Mouse (Mus musculus): ENCODE results near the gene Gxylt2. TPM values are rescaled to one million over a fixed set of nuclear protein-coding genes. Genes with fewer than 3 reads are reported as not detected.

The Gxylt2 gene
- total RNA-seq, 2 experiments from 2014 or later: 2.7 TPM

DNA sequence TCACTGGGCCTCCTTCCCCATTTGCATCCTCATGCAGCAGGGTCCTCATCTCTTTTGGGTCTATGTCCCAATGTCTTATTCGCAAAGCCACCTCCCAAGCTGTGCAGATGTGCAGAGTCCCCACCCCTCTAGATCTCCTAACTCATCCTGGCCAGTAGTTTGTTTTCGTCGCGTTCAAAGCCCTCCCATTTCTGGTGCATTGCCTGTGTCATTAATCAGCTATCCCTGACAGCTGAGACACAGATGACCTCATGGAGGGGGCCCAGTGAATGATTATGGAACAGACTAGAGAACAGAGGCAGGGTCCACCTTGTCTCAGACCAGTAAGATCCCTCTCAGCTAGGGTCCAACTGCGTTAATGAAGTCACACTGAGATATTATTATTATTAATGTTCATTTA, 6.3 kb downstream of the Gxylt2 start:
- DNase-seq (ENCODE audit: low spot score in 2 of 2): no peak

DNA sequence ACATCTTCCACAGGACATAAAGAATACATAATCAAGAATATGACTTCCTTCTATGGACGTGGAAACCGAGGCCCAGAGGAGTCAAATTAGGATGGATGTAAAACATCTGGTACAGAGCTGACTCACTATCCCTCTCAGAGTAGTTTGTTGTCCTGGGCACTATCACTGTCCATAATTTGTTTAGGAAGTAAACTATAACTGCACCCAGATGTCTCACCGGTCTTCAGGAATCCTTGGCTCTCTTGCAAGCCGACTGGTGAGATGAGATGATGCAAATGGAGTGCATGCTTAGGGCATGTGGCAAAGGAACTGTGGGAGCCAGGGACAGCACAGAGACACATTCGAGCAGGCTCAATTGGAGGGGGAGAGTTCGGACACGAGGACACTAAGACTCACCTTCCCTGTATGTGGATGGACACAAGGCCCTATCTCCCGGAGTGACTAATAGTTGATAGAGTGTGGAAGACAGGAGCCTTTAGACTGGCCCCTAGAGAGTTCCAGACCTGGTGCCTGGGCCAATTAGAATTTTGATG, 10.8 kb downstream of the Gxylt2 start:
- DNase-seq (ENCODE audit: low spot score in 2 of 2): no peak

DNA sequence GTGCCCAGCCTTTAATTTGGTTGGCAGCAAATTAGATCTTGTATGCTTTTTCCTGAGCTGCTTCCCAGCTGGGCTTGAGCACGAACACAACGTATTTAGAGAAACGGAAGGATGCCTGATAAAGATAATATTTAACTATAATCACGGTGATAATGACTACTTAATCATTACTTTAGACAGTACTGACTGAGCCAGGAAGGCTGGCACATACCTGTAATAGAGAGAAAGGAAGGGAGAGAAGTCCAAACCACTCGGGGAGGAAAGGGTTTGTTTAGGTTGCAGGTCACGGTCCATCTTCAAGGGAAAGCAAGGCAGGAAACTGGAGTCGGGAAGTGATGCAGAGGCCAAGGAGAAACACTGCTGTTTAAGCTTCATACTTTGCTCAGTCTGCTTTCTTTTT, 11.6 kb downstream of the Gxylt2 start:
- no peak for DNase-seq (ENCODE audit: low spot score in 2 of 2)

DNA sequence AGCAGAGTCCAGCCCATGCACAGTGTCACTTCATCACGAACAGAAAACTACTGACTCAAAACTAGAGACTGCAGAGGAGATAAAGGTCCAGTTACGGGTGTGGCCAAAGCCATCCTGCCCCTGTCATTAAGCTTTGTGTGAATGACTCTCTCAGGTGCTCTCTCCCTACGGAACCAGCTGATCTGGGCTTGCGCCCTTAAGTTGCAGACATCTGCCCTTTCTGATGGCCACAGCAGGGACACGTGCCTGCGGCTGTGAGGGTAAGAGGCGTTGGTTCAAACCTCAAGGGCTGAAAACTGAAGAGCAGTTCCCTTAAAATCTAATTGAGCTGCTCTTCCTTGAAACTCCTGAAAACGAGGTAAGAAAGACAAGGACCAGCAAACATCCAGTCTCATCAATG, 12.3 kb downstream of the Gxylt2 start:
- no peak for DNase-seq (ENCODE audit: low spot score in 2 of 2)

DNA sequence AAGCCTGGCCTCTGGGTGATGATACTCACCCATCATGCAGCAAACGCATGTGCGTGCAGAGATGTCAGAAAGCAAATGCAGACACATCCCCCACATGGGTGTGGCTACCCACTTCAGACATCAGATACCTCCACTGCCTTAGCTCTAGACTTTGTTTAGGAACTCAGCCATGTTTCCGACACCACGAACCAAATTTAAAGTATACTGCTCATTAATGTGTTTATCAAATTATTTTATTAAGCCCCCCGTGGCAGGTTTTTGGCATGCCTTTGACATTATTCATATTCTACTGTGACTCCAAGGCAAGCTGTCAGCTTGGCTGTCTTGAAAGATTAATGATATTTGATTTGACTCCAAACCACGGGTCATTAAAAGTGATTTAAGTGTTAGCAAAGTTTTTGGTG, 15.6 kb downstream of the Gxylt2 start:
- DNase-seq (ENCODE audit: low spot score in 2 of 2): no peak

DNA sequence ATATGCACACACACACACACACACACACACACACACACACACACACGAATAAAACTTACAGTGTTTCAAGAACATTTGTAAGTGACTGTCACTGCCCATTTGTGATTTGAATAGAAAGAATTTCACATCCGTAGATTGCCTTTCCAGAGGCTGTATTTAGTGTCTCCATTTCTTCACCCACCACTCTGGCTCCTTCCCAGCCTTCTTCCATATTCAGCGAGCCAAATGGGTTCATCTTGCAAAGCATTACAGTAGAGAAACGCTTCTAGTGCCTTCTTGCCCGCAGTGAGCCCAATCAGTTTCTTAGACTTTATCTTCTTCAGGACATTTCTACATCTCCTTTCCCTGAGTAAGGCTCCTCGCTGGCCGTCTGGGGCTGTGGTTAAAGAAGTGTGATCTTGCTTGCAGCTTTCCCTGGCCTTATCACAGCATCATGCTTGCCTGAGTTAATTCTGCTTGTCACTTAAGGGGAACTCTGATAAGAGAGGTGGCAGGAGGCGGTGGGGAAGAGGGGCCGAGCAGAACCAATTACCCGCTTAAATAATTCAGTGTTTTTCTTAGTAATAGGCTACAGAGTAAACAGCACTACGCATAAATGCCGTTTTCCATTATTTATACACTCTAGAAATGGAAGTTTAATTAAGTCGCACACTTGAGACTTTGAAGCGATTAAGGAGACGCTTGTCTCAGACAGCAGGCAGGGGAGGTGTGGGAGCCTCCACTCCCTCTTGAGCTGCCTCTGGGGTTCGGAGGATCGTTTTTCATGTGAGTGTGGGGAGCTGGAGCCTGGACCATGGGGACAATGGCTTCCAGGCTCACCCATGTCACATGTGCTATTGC, 16.6 kb downstream of the Gxylt2 start:
- DNase-seq (ENCODE audit: low spot score in 2 of 2): no peak

DNA sequence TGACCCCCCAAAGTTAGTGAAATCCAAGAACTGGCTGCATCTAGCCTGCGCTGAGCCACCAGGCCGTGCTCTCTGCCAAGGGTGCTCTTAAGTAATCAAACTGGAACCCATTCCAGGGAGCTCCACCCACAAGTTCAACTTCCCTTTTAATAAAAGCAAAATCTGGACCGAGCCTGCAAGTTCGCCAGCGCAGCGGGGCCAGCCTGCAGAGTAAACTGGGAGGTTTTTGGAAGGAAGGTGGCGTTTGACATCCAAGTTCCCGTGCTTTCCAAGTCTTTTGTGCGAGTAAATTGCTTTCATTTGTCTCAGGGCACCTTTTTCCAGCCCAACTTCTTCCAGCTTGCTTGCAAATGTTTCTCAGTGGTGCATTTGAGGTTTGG, 27.5 kb downstream of the Gxylt2 start:
- DNase-seq (ENCODE audit: low spot score in 2 of 2): peak; percentile 46 to 55

DNA sequence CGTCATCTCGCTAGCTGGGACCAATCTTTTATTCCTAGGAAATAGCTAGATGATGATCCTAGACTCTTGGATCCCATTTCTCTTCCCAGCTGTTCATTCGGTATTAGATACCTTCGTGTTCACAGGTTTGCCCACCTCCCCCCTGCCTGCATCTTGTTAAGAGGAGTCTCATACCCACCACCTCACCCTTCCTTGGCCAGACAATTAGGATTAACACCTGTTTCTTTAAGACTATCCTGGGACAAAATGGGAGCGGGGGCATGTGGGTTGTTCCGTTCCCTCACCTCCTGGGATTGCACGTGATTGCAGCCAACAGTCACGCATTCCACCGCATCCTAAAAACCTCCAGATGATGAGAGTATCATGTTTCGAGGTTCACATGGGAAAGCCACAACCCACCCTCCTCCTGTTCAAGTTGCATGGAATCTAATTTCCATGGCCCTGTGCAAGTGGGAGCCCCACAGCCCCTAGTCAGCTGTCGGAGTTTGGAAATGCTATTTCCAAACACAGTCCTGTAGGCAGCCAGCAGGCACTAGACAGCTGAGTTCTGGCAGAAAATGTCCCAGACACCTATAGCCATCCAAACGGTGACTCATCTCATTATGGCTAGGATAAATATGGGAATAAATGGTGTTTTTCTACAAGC, 28.0 kb downstream of the Gxylt2 start:
- peak; percentile 42 to 48 for DNase-seq (ENCODE audit: low spot score in 2 of 2)

DNA sequence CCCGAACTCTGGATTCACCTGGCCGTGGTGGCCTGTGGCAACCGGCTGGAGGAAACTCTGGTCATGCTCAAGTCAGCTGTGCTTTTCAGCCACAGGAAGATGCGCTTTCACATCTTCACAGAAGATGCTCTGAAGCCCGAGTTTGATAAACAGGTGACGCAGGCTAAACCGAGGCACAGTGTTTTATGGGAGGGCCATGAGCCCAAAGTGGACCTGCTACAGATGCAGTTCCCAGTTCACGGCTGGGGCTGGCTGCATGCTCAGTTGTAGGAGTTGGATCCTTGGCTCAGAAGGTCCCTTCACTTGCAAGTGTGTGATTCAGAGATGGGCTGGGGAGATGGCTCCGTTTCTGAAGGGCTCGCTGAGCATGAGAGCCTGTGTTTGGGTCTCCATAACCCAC, 28.7 kb downstream of the Gxylt2 start:
- no peak for DNase-seq (ENCODE audit: low spot score in 2 of 2)

DNA sequence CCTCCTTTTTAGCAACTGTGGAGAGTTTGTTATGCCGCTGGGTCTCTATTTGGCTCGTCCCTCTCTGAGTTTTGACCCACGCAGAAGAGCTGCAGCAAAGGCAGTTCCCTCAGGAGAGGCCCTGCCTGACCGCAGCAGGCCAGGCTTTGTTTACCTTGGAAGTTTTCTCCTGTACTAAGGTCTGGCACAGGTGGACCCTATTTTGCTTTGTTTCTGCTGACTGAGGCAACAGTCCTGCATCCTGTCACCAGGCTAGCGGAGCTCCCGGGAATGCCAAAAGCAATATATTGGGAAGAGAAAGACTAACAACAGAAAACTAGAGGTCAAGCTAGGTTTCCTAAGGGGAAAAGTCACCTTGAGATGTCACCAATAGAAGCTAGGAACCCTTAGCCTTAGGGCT, 29.8 kb downstream of the Gxylt2 start:
- DNase-seq (ENCODE audit: low spot score in 2 of 2): no peak

DNA sequence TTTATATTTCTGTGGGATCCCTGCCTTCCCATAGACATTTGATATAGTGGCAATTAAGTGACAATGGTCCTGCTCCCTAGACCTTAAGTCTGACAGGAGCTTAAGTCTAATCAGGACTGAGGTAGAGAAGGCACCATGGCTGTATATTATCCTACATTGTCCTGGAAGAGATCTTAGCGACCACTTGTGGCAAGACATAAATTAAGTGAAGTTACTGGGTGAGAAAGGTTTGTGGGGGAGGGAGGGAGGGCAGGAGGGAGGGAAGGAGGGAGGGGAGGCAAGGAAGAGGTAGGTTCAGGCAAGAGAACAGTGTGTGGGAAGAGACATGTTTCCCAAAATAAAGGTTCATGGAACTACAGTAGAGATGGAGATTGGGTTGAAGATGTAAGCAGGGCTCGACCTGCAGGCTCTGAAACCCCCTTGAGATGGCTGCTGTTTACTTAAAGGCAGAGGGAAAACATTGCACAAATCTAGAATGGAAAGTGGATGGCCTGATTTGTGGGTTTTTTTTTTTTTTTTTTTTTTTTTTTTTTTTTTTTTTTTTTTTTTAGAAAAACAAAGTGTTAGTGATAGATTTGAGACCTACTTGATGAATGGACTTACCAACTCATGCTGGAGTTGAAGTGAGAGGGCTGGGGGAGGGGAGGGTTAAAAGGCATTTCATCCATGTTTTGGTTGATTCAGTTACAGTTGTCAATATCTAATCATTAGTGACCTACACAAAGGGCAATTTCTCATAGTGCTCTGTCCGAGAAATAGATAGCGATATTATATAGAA, 54.1 kb downstream of the Gxylt2 start:
- DNase-seq (ENCODE audit: low spot score in 2 of 2): no peak

DNA sequence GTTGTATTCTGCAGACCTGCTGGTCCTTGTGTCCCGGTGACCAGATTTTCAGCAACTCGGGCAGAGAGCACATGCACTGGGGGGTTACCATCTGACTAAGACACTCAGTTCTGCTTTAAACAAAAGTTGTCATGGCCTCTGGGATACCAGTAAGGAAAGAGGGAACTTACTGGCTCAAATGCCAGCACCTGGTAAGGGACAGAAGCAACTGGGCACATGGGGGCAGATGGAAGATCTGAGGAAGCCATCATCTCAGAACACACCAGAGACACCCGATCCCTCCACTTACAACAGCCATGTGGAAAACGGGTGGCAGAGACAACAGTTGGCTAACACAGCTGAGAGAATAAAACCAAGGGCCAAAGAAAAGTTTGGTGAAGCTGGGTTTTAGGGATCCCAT, 63.2 kb downstream of the Gxylt2 start:
- DNase-seq (ENCODE audit: low spot score in 2 of 2): no peak

DNA sequence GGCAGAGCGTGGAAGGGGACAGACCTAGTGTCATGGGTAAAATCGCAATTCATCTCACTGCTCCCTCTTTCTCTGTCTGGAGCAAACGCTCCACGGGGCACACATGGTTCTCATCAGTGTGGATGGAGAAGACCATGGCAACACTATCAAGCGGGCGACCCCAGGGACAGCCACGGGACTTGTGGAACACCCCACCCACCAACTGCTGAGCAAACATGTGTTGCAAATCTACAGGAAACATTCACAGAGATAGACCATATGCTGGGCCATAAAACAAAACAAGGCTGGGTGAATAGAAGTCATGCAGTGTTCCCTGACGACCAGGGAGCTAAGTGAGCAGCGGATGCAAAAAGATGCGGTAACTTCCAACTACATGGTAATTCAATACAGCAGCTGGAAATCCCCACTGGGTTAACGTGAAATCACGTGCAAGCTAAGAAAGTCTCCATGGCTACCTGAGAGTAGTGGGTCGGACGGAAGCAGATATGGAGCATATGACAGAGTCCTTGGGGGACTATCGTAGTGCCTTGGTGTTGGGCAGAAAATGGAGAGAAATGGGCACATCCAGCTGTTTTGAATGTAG, 71.5 kb downstream of the Gxylt2 start:
- no peak for DNase-seq (ENCODE audit: low spot score in 2 of 2)

DNA sequence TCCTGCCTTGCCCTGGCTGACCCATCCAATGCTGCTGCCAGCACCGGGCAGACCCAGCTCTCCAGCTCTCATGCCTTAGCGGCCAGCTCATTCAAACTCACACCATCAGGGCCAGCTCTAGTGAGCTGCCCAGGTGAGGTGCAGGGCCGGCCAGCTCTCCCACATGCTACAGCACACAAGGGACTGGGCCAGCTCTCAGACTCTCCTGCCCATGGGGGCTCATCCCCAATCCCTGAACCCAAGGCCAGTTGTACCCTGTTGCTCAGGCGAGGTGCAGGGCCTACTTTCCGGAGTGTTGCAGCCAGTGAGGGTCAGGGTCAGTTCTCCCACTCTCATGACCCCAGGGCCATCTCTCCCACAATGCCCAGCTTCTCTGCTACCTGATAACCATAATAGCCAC, 74.1 kb downstream of the Gxylt2 start:
- no peak for DNase-seq (ENCODE audit: low spot score in 2 of 2)

DNA sequence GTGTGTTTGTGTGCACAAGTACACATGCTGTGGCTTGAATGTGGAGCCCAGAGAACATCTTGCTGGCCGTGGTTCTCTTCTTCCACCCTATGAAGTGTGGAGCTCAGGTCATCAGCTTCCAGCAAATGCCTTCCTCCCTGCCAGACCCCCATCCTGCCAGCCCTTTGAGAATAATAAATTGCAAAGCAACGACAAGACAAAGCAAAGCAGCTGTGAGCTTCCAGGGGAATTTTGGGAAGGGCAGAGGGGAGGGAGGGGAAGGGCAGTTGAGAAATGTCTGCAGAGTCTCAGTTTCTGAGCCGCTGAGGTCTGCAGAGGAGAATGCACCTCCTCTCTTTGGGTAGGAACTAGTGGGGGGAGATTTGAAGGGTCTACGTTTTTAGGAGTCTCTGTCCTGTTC, 75.9 kb downstream of the Gxylt2 start:
- DNase-seq (ENCODE audit: low spot score in 2 of 2): no peak

DNA sequence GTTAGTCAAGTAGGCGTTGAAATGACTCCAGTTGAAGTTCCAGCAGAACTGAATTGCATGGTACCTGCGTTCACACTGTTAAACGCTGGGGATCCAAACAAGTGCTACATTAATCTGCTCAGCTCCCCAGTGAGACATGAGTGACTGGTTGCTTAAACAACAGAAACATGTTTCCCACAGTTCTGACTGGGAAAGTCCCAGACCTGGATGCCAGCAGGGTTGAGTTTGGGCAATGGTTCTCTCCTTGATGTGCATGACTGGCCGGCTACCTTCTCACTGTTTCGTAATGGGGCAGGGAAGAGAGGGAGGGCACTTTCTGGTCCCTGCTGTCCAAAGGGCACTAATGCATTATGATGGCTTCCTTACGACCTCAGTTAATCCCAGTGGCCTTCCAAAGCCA, 77.1 kb downstream of the Gxylt2 start:
- DNase-seq (ENCODE audit: low spot score in 2 of 2): no peak

DNA sequence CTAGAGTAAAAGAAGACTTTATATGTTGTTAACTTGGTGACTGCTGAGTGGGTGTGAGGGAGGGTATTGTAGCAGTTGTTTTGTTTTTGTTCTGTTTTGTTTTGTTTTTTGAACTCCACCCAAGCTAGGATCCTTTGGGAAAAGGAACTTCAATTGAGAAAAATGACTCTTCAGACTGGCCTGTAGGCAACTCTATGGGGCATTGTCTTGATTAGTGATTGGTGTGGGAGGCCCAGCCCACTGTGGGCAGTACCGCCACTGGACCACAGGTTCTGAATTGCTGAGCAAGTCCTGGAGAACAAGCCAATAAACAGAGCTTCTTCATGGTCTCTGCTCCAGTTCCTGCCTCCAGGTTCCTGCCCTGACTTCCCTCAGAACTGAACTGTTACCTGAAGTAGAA, 83.2 kb downstream of the Gxylt2 start:
- no peak for DNase-seq (ENCODE audit: low spot score in 2 of 2)

DNA sequence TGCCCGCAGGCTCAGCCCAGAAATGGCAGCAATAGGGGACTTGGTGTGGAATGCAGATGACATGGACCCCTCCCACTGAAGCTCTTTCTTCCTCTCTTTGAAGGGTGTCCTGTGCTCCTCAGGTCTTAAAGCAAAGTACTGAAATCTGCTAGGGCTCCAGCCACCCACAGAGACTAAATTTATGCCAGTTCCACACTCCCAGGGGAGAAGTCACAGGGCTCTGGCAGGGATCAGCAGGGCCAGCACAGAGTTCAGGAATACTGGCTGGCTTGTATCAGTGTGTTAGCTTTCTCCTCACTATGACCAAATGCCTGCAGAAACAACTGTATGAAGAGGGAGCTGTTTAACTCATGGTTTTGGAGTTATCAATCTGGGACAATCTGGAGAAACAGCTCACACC, 84.6 kb downstream of the Gxylt2 start:
- DNase-seq (ENCODE audit: low spot score in 2 of 2): no peak

DNA sequence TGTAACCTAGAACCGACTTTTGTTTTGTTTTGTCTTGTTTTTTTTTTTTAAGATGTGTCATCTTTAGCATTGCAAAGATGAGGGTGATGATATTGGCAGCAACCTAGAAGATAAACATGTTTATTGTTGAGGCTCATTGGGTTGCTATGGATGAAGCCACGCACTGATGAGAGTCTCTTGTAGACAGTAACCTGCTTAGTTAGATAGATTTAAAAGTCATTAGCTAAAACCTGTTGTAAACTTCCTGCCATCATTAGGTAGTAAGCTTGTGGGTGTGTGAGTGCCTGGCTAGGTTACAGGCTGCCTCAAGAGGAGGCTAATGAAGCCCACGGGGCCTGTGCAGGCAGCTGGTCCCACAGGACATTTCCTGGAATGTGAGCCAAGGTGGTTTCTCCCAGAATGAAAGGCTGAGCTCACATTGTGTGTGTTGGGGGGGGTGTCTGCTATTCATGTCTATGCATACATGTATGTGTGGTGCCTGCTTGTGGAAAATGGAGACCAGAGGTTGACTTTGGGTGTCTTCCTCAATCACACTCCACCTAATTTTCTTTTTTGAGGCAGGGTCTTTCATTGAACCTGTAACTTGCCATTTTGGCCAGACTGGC, 87.6 kb downstream of the Gxylt2 start:
- no peak for DNase-seq (ENCODE audit: low spot score in 2 of 2)

DNA sequence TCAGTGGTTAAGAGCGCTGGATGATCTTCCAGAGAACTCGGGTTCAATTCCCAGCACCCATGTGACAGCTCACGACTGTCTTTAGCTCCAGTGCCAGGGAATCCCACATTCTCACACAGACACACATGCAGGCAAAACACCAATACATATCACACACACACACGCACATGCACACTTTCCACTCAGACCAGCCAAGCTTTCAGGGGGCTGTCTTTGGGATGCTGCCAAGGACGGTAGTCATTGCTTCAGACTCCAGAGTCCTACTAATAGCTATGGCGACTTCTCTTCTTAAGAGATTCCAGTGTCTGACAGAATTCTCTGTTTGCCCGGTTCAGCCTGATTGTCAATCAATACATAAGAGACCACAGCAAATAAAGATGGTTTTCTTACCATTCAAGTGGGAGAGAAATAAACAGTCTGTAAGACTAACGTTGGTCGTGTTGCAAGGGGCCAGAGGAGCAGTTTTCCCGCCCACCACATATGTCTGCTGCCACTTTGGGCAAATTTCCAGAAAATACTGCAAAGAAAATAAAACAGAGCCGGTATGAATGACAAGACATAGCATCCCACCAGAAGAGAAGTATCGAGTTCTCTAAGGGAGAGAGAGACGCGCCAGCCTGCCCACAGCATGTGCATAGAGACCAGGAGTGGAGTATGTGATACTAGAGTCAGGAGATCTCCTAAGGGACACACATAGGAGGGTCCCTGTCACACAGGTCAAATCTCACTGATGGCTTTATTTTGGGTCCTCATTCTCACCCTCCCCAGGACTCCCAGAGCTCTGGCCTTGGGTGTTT, 88.6 kb downstream of the Gxylt2 start:
- no peak for DNase-seq (ENCODE audit: low spot score in 2 of 2)

Data from layer of hippocampus, postnatal 10 days (tissue).